Mouse (Mus musculus): ENCODE results near the gene Ddx46. TPM values are rescaled to one million over a fixed set of nuclear protein-coding genes. Genes with fewer than 3 reads are reported as not detected.
A peak's percentile ranks its signal among the peaks of the same experiment; 100 is the strongest.
"Not testable (repeated sequence)": the region's sequence is repeated elsewhere in the genome, so short reads cannot be mapped to it uniquely, and the experiment has no call there.

Ddx46 gene
- total RNA-seq, 4 experiments from 2014 or later, result 39.6 to 48.5 (median 45.3) TPM

DNA sequence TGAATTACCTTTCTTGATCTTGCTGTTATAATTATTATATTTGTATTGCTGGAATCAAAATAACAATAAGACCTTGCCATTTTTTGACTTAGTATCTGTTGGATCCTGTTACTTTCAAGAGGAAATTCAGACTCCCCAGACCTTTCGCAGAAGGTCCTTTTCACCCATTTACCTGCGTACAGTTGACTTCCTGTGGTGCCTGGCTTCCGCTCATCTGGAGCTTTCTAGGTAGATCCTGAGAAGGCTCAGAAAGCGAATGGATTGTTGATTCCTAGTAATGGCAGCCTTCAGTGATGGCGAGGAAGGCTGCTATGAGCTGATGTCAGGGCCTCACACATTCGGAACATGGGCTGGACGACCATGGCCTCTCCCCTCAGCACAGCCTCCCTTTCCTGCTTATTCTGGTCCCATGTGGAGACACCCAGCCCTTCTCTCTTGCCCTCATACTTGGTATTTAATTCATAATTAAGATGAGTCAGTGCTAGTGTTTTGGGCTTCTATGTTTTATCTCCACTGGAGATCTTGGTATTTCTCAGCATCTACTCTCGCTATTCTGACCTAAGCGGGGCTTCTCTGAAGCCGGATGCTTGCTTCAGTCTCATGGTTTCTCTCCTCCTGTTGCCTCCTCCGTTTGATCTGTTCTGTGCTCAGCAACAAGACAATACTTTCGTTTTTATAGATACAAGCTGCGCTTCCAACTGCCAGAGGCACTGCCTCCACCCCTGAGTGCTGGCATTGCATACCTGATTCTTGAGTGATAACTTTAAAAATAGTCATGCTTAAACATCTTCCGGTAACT lies 1.6 kb downstream of the Ddx46 start:
- DNase-seq (ENCODE audit: low spot score in 2 of 2), result no peak

- peak; percentile 27 to 76 for DNase-seq (ENCODE audit: low spot score in 2 of 2)
Measured at GRCm38 (mm10) chr13:55640480-55640879, 5.7 kb downstream of the Ddx46 start.

DNA sequence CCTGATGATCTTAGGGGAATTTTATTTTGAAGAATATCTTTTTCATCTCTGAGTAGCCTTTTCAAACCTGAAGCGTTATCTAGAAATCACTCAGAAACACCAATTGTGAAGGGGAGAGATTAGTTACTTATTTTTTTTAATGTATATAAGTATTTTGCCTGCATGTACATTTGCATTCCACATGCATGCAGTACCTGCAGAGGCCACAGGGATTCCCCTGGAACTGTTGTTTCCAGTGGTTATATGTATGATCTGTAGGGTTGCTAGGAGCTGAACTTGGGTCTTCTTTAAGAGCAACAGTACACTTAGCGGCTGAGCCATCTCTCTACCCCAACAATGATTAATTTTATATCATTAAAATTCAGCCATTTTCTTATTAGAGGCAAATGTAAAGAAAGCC lies 9.7 kb downstream of the Ddx46 start:
- DNase-seq (ENCODE audit: low spot score in 2 of 2), result no peak

DNA sequence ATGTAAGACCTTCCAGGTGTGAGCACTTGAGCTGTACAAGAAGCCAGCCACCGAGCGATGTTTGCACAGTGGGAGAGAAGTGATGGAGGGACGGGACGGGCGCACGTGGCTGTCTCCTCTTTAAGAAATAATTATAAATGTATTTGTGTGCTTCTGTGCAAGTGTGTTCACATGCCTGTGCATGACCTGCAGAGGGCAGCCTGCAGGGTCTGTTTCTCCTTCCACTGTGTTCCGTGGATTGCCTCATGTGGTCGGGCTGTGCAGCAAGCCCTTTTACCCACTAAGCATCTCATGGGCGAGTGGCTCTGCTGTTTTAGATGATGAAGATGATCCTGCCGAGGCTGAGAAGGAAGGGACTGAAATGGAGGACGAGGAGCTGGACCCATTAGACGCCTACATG lies 15.3 kb downstream of the Ddx46 start:
- no peak for DNase-seq (ENCODE audit: low spot score in 2 of 2)

DNA sequence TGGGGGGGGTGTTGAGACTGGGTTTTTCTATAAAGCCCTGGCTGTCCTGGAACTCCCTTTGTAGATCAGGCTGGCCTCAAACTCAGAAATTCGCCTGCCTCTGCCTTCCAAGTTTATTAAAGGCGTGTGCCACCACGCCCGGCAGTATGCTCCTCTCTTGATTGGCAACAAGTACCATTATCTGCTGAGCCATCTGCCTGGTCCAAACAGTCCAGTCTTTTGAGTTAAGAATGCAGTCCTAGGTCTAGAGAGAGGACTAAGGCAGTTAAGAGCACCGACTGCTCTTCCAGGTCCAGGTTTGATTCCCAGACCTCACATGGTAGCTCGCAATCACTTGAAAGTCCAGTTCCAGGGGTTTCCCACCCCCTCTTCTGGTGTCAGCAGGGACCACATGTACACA lies 16.2 kb downstream of the Ddx46 start:
- DNase-seq (ENCODE audit: low spot score in 2 of 2), result no peak

- no peak for DNase-seq (ENCODE audit: low spot score in 2 of 2)
Measured at GRCm38 (mm10) chr13:55668550-55668949, 33.7 kb downstream of the Ddx46 start.

- DNase-seq (ENCODE audit: low spot score in 2 of 2), result no peak
Measured at GRCm38 (mm10) chr13:55672711-55673110, 37.9 kb downstream of the Ddx46 start.

DNA sequence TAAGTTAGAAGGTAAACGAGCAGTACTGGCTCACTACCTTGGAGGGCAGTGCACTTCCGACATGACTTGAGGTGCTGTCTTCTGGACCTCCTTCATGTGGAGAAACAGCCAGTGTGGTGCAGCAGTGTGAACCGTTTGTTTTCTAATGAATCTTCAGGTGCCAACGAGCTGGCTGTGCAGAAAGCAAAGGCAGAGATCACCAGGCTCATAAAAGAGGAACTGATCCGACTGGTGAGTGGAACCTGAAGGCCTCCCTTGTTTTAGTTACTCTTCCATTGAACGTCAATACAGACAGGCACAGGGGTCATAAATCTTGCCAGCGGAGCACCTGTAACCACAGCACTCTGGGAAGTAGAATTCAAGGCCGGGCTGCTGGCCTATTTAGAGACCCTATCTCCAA lies 42.5 kb downstream of the Ddx46 start:
- DNase-seq (ENCODE audit: low spot score in 2 of 2), result no peak

DNA sequence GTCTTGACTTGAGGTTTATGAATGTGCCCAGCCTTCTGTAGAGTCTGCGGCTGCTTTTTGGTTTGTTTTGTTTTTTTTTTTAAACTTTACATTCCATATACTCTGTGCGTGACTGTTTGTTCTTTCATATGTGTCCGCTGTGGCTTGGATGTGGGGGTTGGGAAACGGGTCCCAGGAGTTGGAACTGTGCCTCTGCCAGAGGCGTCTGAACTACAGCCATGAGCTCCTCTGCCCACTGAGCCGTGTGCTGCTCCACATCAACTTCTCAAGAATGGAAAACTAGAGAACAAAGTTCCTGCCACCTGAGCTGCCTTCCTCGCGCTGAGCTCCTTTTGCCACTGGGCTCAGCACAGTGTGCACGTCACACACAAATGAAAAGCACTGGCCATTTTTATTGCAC lies 47.4 kb downstream of the Ddx46 start:
- no peak for DNase-seq (ENCODE audit: low spot score in 2 of 2)

GRCm38 (mm10) chr13:55683581-55683980 lies 48.8 kb downstream of the Ddx46 start:
- no peak for DNase-seq (ENCODE audit: low spot score in 2 of 2)

GRCm38 (mm10) chr13:55686107-55686633 lies 51.3 kb downstream of the Ddx46 start:
- DNase-seq (ENCODE audit: low spot score in 2 of 2), result no peak

- no peak for DNase-seq (ENCODE audit: low spot score in 2 of 2)
Measured at GRCm38 (mm10) chr13:55687927-55688602, 53.2 kb downstream of the Ddx46 start.

DNA sequence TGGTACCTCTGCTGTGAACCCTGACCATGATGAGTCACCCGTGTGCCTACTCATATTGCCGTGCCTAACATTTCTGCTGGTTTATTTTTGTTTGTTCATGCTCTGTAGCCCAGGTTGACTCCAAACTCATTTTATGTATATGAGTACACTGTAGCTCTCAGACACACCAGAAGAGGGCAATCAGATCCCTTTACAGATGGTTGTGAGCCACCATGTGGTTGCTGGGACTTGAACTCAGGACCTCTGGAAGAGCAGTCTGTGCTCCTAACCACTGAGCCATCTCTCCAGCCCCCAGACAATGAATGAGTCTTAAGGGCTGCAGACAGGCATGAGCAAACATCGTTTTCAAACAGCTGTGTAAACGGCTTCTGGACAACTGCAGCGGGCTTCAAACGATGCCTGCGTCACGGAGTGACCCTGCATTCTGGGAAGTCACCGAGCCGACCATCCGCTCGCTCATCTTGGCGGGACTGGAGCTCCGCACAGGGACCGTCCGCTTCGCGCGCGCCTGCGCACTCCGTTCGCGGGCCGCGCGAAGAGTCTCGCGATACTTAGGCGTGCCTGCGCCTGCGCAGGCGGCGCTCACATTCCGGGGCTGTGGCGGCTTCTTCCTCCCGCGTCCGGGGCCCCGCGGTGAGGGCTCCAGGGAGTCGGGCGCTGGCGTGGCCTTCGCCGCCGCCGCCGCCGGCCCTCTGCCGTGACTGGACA lies 57.9 kb downstream of the Ddx46 start, which contains the start of gene B230219D22Rik:
B230219D22Rik (plus strand) TSS at position 590 of the 708 bp plus-strand sequence.
- DNase-seq (ENCODE audit: low spot score in 2 of 2), result peak; percentile 82 to 86

GRCm38 (mm10) chr13:55693243-55693721 lies 58.5 kb downstream of the Ddx46 start:
- peak in 1 of 2 experiments; percentile 27 for DNase-seq (ENCODE audit: low spot score in 2 of 2)

DNA sequence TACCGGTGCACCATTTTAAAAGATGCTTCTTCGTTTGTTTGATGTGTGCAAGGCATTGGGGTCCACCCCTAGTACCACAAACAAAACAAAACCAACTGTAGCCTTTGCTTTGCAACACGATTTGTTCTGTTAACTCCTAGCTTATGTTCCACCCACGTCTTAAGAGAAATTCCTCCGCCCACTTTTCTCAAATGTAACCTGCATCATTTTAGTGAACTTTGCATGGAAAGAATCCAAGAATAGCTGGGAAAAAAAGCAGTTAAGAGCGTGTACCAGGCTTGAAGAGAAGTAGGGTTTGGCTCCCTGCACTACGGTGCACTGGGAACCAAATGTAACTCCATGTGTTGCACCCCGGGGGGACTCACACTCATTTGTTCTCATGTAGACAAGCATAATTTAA lies 59.3 kb downstream of the Ddx46 start:
- DNase-seq (ENCODE audit: low spot score in 2 of 2), result no peak

DNA sequence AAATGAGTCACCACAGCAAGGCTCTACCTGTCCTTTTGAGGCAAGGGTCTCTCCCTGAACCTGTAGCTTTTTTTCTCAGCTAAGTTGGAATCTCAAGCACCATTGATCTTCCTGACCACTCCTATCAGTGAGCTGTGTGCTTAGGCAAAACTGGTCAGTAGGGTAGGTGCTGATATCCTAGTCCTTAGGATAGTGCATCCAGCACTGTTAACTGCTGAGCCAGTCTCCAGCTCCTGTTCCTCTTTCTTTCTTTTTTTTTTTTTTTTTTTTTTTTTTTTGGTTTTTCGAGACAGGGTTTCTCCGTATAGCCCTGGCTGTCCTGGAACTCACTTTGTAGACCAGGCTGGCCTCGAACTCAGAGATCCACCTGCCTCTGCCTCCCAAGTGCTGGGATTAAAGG lies 61.2 kb downstream of the Ddx46 start:
- not testable (repeated sequence) for DNase-seq (ENCODE audit: low spot score in 2 of 2)

DNA sequence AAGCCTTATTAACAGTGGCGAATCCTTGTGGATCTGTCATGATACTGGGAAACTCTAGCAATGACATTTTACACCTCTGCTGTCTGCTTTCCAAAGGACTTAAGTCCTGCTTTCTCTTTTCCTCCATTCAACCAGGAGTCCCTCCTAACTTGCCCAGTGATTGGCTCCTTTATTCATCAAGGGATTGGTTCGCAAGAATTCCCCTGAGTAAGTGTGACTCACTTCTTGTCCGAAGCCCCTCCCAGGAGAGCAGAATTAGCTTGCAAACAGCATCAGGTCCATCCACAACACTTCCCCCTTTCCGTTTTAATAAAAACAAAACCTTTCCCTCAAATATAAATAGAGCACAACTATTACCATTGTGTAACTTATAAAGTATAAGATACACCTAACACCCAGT lies 69.5 kb downstream of the Ddx46 start:
- no peak for DNase-seq (ENCODE audit: low spot score in 2 of 2)

DNA sequence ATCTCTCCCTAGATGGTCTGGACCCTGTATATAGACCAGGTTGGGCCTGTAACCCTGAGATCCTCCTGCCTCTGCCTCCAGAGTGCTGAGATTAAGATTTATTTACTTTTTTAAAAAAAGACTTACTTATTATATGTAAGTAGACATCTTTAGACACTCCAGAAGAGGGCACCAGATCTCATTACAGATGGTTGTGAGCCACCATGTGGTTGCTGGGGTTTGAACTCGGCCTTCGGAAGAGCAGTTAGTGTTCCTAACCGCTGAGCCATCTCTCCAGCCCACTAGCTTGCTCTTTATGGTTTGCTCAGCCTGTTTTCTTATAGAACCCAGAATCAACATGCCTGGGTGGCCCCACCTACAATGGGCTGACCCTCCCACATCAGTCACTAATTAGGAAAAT lies 78.0 kb downstream of the Ddx46 start:
- DNase-seq (ENCODE audit: low spot score in 2 of 2), result no peak

- peak; percentile 77 to 88 for DNase-seq (ENCODE audit: low spot score in 2 of 2)
Measured at GRCm38 (mm10) chr13:55714501-55715166, 79.8 kb downstream of the Ddx46 start, which contains the start of gene Txndc15. Gene Txndc15 (plus strand): TSS chr13:55714650.

DNA sequence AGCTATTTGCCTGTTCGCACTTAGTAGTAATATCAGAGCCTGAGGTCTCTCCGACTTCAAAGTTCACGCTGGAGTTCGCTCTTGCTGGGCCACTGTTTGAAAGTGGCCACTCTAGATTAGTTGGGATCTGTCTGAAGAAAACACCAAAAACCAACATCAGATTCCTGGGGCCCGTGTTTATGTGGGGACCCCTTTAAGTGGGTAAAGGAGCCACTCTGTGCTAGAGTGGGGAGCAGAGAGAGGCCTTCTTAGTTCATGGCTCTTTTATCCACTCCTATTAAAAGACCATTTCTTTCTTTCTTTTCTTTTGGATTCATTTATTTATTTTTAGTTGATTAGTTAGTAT lies 80.3 kb downstream of the Ddx46 start:
- no peak for DNase-seq (ENCODE audit: low spot score in 2 of 2)

DNA sequence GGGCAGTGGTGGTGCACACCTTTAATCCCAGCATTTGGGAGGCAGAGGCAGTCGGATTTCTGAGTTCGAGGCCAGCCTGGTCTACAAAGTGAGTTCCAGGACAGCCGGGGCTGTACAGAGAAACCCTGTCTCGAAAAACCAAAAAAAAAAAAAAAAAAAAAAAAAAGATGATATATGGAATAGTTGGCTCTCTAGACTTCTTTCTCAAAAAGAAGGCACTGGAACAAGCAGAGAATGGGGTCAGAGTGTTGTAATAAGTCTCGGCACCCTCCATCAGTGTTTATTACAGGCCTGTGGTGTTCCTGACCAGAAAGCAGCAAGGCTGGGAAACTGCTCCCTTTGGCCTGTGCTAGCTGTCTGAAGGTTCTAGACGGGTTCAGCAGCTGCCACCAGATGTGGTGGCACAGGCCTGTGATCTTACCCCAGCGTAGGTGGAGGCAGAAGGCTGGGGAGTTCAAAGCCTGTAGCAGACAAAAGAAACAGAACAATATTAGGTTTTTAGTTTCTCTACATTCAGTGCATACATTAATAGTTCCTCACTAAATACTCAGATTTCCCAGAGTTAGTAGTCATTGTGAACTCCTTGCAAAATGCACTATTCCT lies 81.2 kb downstream of the Ddx46 start:
- no peak for DNase-seq (ENCODE audit: low spot score in 2 of 2)
